In genomic region chr11:20477183-20478037, GRCm38 (mm10) we compare ENCODE assay signal across 8 mouse cellular contexts.
A peak's percentile ranks its signal among the peaks of the same experiment; 100 is the strongest.
DNase-seq lines count a peak whose midpoint lies in the region; ATAC-seq and TF ChIP-seq lines count a peak whose summit lies in the region.

No protein-coding gene starts in this region.

- no peak overlapping the region for H3K9ac ChIP-seq in CH12.LX (ENCODE audit: insufficient read depth, low read depth)
- no peak overlapping the region for H3K9ac ChIP-seq in embryonic facial prominence, embryonic 13.5 days
- peak overlapping the region; percentile 20; the same call in 1 of the 2 replicates for H3K9ac ChIP-seq in liver, embryonic 13.5 days

- WGBS in embryonic facial prominence, embryonic 13.5 days: 13% methylated on average over 19 of the region's 19 CpGs
- whole genome bisulfite sequencing in heart, embryonic 10.5 days: 24% methylated on average over 19 of the region's 19 CpGs
- whole genome bisulfite sequencing in liver, embryonic 13.5 days (ENCODE audit: insufficient replicate concordance): 28% methylated on average over 19 of the region's 19 CpGs

- H3K79me2 ChIP-seq in CH12.LX (replicated peaks; ENCODE audit: control insufficient read depth, extremely low read depth, insufficient read depth, poor library complexity, severe bottlenecking): no peaks in the 10 kb centered on the region

- no peaks in the 10 kb centered on the region for H3K36me3 ChIP-seq in CH12.LX (replicated peaks in 1 of 2; ENCODE audit: control insufficient read depth in 1 of 2, insufficient read depth in 1 of 2, low read length in 1 of 2)
- no peaks in the 10 kb centered on the region for H3K36me3 ChIP-seq in embryonic facial prominence, embryonic 13.5 days
- H3K36me3 ChIP-seq in heart, embryonic 10.5 days: no peaks in the 10 kb centered on the region
- H3K36me3 ChIP-seq in liver, embryonic 13.5 days: no peaks in the 10 kb centered on the region

- no peaks in the 10 kb centered on the region for H3K27me3 ChIP-seq in CH12.LX (replicated peaks)
- no peaks in the 10 kb centered on the region for H3K27me3 ChIP-seq in embryonic facial prominence, embryonic 13.5 days
- H3K27me3 ChIP-seq in heart, embryonic 10.5 days (ENCODE audit: insufficient read depth, poor library complexity, severe bottlenecking): peaks cover 8% of the 10 kb centered on the region
- H3K27me3 ChIP-seq in liver, embryonic 13.5 days: no peaks in the 10 kb centered on the region

- peak in 1 of 2 experiments; percentile 45; a peak in 2 of 4 replicates for TF ChIP-seq CTCF in CH12.LX (conservative IDR thresholded peaks at IDR 0.05 in 1 of 2, IDR thresholded peaks at IDR 0.05 in 1 of 2; ENCODE audit: low read depth in 2 of 2, low read length in 2 of 2)

- peak; percentile 75 for ATAC-seq in embryonic facial prominence, embryonic 13.5 days (ENCODE audit: insufficient number of reproducible peaks, insufficient read depth, low FRiP score, low TSS enrichment, low read depth)
- peak; percentile 91 for ATAC-seq in liver, embryonic 13.5 days (ENCODE audit: low read depth)

- no peak overlapping the region for H3K4me3 ChIP-seq in CH12.LX (replicated peaks in 1 of 3; ENCODE audit: low read depth in 2 of 3, low read length in 2 of 3, poor library complexity in 1 of 3)
- H3K4me3 ChIP-seq in embryonic facial prominence, embryonic 13.5 days: peak overlapping the region; percentile 21
- H3K4me3 ChIP-seq in heart, embryonic 10.5 days: peak overlapping the region; percentile 6
- no peak overlapping the region; the same call in 1 of the 2 replicates for H3K4me3 ChIP-seq in liver, embryonic 13.5 days (replicated peaks)

- TF ChIP-seq RAD21 in CH12.LX (IDR thresholded peaks at IDR 0.05; ENCODE audit: low read depth, low read length): peak; percentile 33

- no peak for TF ChIP-seq EP300 in CH12.LX (IDR thresholded peaks at IDR 0.05; ENCODE audit: low read length)

- dilution Hi-C loops in CH12.LX (cut with MboI; ENCODE audit: extremely low pct_ligation_motif_present, extremely low pct_unique_long_range_greater_than_20kb, low sequenced_read_pairs): no loop called here

- peaks cover 0 to 9% of the 10 kb centered on the region in 2 experiments; a peak in 1 of 4 replicates for H3K4me1 ChIP-seq in CH12.LX (ENCODE audit: control insufficient read depth in 1 of 2, insufficient read depth in 2 of 2)
- H3K4me1 ChIP-seq in embryonic facial prominence, embryonic 13.5 days: peaks cover 11% of the 10 kb centered on the region
- peaks cover 12% of the 10 kb centered on the region; the same call in 1 of the 2 replicates for H3K4me1 ChIP-seq in heart, embryonic 10.5 days
- H3K4me1 ChIP-seq in liver, embryonic 13.5 days (replicated peaks): peaks cover 10% of the 10 kb centered on the region

- in situ Hi-C loops in CH12.LX (cut with MboI; ENCODE audit: low pct_ligation_motif_present, low pct_unique_long_range_greater_than_20kb, low sequenced_read_pairs): no loop called here

- no peak overlapping the region for H3K27ac ChIP-seq in CH12.LX (ENCODE audit: insufficient read depth, low read depth)
- H3K27ac ChIP-seq in embryonic facial prominence, embryonic 13.5 days: peak overlapping the region; percentile 73
- H3K27ac ChIP-seq in heart, embryonic 10.5 days: peak overlapping the region; percentile 37
- peak overlapping the region; percentile 43 for H3K27ac ChIP-seq in liver, embryonic 13.5 days

- no peak for TF ChIP-seq POLR2A in CH12.LX (IDR thresholded peaks at IDR 0.05; ENCODE audit: low read depth, low read length)

- no peak for DNase-seq in CH12.LX (ENCODE audit: extremely low read depth)
- DNase-seq in adrenal gland, postnatal 10 days: peak; percentile 77
- no peak for DNase-seq in heart, embryonic 10.5 days (ENCODE audit: low spot score)
- DNase-seq in kidney, adult 9 months: peak; percentile 96
- peak; percentile 33 for DNase-seq in liver, embryonic 13.5 days
- DNase-seq in naive thymus-derived CD4-positive, alpha-beta T cell, adult 2 months (ENCODE audit: low read depth): peak; percentile 62
- DNase-seq in yolk sac, embryonic 10.5 days (ENCODE audit: low spot score): peak; percentile 85

- H3K4me2 ChIP-seq in CH12.LX (ENCODE audit: insufficient read depth, low read depth, poor library complexity, severe bottlenecking): no peak overlapping the region
- H3K4me2 ChIP-seq in embryonic facial prominence, embryonic 13.5 days: peak overlapping the region; percentile 50
- H3K4me2 ChIP-seq in liver, embryonic 13.5 days: peak overlapping the region; percentile 30

- H3K9me3 ChIP-seq in CH12.LX (replicated peaks; ENCODE audit: low read length): peaks cover 3% of the 10 kb centered on the region
- peaks cover 5% of the 10 kb centered on the region; the same call in 1 of the 2 replicates for H3K9me3 ChIP-seq in embryonic facial prominence, embryonic 13.5 days
- no peaks in the 10 kb centered on the region for H3K9me3 ChIP-seq in heart, embryonic 10.5 days
- no peaks in the 10 kb centered on the region for H3K9me3 ChIP-seq in liver, embryonic 13.5 days (replicated peaks)

TF ChIP-seq in CH12.LX, 34 proteins besides CTCF, POLR2A, EP300 and RAD21:
- TF ChIP-seq POLR2AphosphoS2 (IDR thresholded peaks at IDR 0.05; ENCODE audit: low read depth, low read length): no peak
- TF ChIP-seq TCF12 (IDR thresholded peaks at IDR 0.05; ENCODE audit: low read depth, low read length): no peak
- TF ChIP-seq SMC3 (IDR thresholded peaks at IDR 0.05; ENCODE audit: low read depth, low read length): peak; percentile 40; the same call in 1 of the 2 replicates

Comparison
In these comparisons a context has a peak if more than half of its experiments do, and no peak if none do; other contexts are left out.
1. DNase-seq: peak in adrenal gland, postnatal 10 days (single experiment), kidney, adult 9 months (single experiment), liver, embryonic 13.5 days (single experiment), naive thymus-derived CD4-positive, alpha-beta T cell, adult 2 months (single experiment) and yolk sac, embryonic 10.5 days (single experiment); none in CH12.LX (single experiment) and heart, embryonic 10.5 days (single experiment).
2. H3K4me3 ChIP-seq: peak in embryonic facial prominence, embryonic 13.5 days (single experiment) and heart, embryonic 10.5 days (single experiment); none in CH12.LX (0 of 3) and liver, embryonic 13.5 days (single experiment).